Mouse (Mus musculus) cerebellum, adult 9-10 months (tissue): Measurements from ENCODE around the gene Thrap3.

Source experiments
- DNase-seq: peaks from one replicate; pipeline ENCODE4 v3.0.0; 2022

Gene Thrap3

DNA sequence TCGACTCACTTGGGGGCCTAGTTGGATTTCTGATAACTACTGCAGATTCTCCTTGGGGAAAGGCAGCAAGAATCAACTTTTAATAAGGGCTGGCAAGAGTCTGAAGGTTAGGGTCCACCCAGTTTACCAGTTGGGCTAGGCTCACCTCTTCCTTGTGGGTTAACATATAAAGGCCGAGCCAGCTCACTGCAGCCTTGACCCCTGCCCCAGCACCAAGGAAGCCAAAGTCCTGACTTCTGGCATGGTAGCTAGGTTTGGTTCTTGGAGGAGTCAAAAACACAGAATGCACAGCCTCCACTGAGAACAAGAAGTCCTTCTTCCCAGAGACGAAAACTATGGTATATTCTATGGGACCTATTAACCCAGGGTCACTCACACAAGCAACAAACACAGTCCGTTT is 38.9 kb downstream of the Thrap3 start:
- no peak for DNase-seq

DNA sequence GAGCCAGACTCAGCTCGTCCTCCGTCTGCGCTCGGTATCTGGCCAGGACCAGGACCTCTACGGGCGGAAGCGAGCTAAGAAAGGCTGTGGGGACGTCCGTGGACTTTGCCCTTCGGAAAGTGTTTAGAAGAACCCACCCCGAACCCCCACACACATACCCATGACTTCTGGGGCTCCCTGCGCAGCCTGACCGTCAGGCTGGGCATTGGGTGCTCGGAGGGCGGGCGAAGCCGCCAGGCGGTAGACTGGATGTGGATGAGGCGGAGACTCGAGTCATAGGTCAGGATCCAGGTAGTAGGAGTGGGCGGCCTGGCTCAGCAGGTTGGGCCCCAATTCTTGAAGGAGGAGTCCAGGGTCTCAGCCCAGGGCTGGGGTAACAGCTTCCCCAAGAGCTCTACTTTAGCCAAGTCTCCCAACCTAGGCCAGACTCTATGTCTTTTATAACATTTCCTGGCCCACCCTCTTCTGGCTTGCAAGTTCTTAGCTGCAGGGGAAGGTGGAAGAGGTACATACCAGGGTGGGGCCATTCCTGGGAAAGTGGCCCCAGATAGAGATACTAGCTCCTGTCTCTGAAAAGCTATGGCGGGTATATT is 39.4 kb downstream of the Thrap3 start, which contains the start of gene Sh3d21:
Gene Sh3d21, minus strand, starts transcription at position 425 of the 593 bp plus-strand sequence.
- no peak for DNase-seq

DNA sequence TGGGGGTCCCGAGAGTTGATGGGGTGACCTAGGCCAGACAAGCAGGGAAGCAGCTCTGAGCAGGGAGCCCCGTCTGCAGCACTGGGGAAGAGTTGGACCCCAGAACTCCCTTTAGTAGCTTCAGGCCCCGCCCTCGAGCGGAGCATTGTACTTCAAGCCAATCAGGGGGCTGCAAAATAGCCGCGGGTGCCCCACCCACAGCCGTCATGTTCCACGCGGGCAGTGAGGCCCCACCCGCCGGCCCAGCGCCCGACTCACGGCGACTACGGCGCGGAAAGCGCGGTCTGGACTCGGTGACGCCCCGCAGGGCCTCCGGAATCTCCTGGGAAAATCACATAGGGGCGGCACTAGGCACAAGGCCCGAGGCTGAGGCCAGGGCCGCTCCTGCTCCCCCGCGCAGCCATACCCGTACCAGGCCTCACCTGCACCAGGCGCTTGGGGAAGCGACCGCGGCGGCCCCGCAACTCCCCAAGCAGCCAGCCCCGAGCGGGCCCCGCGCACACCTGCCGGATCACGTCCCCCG is 40.0 kb downstream of the Thrap3 start:
- peak; percentile 81 for DNase-seq

DNA sequence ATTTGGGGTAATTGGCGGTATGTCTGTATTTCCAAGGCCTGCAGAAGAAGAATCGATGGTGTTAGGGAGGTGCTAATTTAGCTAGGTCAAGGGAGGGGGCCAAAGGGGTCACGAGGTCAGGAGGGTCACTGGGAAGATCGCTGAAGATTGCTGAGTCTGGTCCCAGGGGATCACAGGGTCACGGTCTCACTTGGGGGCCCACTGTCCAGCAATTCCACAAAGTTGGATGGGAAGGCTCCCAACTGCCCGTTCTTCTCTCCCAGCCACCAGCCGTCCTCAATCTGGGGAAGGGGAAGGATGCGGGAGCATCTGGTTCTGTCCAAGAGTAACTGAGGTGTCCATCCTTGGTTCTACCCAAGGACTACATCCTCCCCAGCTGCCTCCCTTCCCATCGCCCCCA is 40.6 kb downstream of the Thrap3 start:
- DNase-seq: no peak

DNA sequence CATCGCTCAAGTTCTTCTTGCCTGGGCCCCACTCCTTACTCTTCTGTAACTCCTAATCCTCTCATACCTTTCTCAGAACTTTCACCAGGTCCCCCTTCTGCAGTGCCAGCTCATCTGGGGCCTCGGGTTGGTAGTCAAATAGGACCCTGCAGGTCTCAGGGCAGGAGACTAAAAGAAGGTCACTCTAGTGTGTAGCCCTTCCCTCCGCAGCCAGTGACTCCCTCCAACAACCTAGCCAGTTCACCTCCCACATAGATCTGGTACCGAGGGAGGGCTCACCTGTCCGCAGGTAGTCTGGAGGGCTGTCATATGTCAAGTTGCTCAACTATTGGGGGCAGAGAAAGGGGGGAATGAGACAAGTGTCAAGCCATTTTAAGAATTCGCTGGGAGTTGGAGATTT is 41.1 kb downstream of the Thrap3 start:
- DNase-seq: no peak

DNA sequence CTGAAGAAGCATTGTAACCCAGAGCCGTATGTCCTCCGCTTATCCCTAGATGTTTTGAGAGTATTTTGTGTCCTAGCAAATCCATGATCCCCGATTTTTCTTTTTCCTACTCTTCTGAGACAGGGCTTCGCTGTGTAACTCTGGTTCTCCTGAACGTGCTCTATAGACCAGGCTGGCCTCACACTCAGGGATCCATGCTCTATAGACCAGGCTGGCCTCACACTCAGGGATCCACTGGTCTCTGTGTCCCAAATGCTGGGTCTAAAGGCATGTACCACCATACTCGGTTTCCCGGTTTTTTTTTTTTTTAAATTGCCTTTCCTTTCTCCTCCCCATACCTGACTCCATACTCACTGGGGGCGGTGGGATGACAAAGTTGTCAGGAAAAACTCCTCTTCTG is 41.6 kb downstream of the Thrap3 start:
- DNase-seq: no peak

DNA sequence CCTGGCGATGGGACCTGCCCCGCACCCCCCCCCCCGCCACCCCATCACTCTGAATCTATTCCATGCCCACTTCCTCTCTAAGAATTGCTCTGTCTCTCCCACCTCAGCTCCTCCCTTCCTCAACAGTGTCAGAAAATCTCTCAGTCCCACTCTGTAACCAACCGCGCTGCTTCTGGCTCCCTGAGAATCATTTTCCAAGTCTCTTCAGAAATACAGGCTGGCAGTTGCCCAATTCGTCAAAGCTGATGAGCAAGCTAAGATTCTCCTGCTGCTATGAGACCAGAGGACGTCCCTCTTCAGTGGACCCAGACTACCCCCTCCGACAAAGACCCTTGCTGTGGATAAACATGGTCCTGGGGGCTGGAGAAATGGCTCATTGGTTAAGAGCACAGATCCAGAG is 43.1 kb downstream of the Thrap3 start:
- DNase-seq: no peak

DNA sequence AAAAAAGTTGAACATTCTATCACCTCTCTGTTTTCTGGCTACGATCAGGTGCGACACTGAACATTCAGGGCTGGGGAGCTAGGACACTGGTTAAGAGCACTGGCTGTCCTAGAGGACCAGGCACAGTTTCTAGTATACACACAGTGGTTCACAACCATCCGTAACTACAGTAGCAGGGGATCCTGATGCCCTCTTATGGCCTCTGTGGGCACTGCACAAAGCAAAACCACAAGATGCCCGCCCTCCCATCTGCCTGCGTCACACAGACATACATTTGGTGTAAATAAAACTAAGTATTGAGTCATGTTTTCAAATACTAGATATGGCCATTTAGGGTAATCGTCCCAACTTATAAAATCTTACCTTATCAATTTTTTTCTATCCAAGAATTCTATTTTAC is 45.0 kb downstream of the Thrap3 start:
- no peak for DNase-seq

DNA sequence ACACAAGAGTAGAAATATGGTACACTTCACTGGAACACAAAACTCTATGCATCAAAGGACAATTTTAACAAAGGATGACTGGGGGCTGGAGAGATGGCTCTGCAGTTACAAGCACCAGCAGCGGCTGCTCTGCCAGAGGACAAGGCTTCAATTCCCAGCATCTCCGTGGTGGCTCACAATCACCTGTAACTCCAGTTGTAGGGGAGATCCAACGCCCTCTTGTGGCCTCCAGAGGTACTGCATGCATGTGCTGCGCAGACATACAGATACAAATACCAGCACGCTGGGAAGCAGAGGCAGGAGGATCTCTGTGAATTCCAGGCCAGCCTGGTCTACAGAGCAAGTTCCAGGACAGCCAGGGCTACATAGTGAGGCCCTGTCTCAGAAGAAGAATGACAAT is 45.9 kb downstream of the Thrap3 start:
- no peak for DNase-seq

DNA sequence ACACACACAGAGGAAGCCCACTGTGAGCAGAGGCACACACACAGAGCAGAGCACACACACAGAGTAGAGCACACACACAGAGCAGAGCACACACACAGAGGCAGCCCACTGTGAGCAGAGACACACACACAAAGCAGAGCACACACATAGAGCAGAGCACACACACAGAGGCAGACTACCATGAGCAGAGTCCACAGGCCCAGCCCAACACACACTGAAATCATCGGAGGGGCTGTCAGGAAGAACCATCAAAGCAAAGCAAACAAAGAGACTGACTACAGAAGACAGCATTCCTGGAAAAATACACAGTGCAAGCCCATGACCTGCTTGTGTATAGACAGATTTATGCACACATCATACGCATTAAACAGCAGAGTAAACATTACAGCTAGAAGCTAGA is 46.7 kb downstream of the Thrap3 start:
- no peak for DNase-seq

DNA sequence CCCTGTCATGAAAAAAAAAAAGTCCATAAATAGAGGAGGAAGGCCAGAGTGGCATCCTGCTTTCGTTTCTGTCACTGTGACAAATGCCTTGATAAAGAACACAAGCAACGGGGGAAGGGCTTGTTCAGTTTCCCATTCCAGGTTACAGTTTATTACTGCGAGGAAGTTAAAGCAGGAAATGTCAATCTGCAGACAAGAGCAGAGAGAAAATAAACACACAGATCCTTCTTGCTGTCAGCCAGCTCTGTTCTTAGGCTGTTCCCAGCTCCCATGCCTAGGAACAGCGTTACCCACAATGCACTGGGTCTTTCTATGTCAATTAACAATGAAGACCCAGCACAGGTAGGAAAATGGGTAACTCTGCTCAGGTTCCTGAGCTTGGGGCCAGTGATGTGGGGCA is 47.4 kb downstream of the Thrap3 start:
- DNase-seq: no peak

DNA sequence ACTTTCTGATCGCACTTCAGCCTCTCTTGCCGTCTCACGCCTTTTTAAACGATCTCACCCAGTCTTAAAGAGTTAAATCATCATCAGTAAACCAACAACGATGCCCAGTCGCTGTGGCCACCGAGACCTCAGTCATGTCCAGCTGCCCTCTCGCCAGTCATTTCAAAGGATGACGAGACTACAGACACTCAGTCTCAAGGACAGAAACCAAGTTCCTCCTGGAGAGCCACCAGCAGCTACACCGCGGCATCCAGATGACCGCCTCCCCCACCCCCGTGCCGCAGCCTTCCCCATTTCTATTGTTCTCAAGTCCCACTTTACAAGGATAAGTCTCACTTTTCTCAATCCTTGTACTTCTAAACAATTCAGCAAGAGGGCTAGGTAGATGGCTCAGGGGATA is 49.7 kb downstream of the Thrap3 start:
- DNase-seq: no peak

DNA sequence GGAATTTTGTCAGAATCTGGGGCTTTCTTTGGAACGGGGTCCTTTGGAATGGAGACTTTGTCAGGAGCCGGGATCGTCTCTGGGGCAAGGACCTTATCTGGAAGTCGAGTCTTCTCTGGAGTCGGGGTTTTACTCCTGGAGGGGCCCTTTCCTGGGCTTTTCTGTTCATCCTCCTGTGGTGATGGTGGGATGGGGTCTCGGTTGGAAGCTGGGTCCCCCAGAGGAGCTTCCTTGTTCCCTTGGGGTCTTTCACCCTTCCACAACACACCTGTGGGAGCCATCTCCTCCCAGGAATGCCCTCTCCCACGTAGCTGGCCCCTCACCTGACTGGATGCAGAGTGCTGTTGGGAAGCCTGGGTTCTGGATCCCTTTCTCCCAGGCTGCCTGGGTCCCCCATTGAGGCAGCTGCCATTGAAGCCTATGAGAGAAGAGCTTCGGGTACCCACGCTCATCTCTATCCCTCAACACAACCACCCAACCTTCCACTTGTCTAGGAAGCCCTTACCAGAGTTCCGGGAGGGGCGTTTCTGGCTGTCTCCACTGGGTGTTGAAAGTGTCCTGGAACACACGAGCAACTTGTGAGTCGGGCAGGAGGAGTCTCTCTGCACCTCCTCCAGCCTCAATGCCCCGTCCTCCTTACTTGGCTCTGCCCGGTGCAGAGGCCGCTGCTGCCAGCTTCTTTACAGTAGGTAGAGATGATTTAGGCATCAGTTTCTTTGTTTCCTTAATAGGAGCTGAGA is 50.7 kb downstream of the Thrap3 start:
- no peak for DNase-seq

DNA sequence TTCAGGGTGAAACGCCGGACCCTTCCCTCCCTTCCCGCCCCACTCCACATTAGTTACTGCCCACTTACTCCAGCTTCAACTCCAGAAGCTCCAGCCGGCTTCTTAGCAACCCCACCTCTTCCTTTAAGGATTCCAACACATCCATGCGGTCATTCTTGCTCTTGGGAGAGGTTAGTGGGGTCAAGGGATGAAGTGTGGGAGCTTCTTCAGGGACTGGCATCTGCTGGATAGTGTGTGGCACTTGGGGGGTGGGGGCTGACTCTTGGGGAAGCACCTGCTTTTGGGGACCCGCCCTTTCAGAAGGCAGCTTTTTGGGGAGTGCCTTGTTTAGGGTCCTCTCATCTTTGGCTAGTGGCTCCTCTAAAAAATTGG is 51.6 kb downstream of the Thrap3 start:
- no peak for DNase-seq

DNA sequence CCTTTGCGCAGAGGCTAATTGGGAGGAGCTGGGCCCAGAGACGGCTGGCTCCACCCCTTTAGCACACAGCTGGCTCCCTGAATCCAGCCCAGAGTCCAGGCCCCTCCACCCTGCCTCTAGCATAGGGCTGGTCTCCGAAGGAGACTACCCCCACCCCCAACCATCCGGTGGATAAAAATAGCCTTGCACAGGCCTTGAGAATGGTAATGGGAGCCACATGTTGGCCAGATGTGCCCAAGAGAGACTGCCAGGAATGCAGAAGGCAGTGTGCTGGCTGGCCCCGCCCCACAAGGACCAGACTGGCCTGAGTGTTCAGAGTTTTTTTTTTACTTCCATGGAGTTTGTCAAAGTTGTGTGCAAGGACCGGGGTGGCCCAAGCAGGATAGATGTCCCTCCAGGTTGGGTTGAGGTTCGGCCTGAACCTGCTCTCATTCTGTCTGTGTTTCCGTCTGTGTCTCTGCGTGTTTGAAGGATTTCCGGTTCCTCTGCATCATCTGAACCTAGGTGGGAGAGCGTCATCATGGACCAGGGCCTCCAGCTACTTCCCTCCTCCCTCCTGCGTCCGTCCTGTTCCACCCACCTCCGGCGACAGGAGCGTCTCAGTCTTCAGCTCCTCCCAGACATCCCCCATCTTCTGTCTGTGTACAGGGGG is 52.1 kb downstream of the Thrap3 start:
- DNase-seq: no peak

DNA sequence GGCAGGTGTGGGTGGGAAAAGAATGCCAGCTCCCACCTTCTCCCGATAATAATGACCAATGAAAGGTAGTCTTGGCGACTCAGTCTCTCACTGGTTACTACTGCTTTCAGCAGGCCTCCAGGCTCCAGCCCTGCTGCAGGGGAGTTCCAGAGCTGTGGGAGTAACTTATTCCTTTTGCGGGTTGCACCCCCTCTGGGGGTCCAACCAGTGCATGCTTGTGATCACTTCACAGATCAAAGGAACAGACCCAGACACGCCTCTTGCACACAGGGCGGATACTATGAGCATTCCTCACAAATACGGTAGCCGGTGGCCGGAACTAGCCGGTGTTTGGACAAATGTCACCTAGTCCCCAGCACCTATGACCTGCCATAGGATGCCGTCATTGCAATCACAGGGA is 52.8 kb downstream of the Thrap3 start:
- no peak for DNase-seq

DNA sequence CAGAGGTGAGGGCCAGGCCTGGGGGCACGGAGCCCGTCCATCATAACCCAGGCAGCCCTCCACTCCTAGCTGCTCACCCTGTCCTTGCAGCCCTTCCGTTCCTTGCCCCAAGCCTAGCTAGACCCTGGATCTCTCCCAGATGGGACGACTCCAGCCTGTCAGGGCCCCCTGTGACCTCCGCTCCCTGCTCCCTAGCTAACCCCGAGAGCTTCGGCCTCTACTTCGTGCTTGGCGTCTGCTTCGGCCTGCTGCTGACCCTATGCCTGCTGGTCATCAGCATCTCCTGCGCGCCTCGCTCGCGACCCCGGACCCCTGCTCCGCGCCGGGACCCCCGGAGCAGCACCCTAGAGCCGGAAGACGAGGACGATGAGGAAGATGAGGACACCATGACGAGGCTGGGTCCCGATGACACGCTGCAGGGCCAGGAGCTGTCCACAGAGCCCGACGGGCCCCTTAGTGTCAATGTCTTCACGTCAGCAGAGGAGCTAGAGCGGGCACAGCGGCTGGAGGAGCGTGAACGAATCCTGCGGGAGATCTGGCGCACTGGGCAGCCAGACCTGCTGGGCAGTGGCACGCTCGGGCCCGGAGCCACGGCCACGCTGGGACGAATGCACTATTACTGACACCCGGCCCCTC is 53.4 kb downstream of the Thrap3 start:
- DNase-seq: no peak

DNA sequence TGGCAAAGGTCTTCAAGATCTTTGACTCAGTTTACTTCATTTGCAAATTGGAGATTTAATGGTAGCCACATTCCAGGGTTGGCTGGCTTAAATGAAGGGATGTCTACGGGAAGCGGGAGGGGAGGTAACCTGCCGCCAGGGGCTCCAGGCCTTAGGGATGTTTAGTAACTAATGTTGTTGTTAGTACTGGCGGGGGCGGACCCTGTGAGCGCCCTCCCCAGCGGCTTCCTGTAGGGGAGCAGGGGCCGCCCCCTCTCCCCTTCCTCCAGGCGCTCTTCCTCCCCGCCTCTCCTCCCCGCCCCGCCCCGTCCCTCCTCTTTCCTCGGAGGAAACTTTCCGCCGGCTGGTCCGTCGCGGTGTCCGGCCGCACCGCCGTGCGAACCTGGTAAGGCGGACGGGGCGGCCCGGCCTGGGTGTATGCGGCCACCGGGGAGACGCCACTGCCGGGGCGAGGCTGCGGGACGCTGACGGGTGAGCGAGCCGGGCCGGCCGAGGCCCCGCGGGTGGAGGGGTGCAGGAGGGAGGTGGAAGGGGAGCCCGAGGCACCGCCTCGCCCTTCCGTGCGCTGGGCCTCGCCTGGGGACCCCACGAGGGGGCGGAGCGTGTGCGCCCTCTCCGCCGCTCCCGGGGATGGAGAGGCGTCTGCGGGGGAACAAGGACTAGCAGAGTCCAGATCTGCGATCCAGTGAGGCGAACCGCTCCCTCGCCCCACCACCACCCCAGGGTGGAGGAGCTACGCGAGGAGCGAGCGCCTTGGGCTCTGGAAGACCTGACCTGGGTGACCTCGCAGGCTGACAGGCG is 54.2 kb downstream of the Thrap3 start:
- no peak for DNase-seq

DNA sequence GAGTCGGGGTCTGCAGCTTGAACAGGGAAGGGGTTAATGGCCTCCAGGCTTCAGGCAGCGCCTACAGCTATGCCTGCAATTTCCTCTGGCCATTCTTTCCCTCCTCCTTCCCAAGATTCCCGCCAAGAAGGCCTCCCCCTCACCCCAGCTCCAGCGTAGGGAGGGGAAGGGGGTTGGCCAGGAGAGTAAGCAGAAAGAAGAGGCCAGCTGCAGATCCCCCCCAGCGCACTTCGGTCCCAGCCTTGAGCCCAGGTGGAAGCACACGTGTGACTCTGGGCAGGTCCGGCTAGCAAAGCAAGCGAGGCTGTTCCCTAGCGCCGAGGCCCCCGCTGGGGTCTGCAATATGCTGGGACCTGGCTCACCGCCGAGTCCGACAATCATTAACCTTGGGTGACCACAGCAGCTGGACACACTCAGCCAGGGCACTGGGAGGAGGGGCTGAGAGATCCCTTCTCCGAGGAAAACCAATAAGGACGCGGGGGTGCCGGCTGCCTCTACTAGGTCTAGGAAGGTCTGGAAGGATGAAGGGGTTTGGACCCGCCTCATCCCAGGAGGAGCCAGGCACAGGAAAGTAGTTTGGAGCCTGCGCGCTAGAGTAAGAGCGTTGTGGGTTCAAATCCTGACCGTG is 54.9 kb downstream of the Thrap3 start, which contains the start of gene Eva1b:
Gene Eva1b, plus strand, starts transcription at position 212 of the 628 bp plus-strand sequence.
- DNase-seq: no peak

DNA sequence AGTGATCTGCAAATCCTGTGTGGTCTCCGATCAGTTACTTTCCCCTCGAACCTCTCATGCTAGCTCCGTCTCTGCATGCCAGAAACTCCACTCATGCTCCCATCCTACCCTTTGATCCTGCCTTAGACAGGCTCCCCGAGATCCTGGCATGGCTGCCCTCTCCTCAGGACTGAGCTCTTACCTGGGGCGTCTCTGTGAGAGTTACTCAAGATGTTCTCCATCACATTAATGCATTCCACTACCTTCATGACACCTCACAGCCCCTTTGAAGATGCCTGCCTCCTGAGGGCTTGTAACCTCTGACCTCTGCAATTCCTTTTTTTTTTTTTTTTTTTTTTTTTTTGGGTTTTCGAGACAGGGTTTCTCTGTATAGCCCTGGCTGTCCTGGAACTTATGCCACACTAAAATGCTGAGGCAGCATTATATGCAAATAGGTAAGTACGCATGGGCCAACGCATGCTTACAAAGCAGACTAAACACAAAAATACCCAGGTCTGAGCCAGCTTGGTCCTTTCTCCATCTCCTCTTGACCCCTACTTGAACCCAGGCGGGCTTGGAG is 55.5 kb downstream of the Thrap3 start:
- DNase-seq: no peak

DNA sequence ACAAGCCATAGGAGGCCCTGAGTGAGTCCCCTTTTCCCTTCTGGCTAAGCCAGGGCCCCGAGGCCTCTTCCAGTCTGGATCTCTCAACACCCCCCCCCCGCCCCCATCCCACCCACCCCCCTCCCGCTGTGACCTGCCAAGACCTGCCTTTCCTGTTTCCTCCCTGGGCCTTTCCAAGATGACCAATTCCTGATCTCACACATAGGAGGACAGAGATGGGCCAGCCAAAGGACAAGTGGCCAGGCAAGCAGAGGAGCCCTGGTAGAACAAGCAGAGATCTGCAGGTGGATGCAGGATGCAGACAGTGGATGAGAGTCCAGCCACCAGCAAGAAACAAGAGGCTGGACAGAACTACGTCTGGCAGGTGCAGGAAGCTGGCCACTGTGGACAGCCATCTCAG is 57.2 kb downstream of the Thrap3 start:
- DNase-seq: no peak

DNA sequence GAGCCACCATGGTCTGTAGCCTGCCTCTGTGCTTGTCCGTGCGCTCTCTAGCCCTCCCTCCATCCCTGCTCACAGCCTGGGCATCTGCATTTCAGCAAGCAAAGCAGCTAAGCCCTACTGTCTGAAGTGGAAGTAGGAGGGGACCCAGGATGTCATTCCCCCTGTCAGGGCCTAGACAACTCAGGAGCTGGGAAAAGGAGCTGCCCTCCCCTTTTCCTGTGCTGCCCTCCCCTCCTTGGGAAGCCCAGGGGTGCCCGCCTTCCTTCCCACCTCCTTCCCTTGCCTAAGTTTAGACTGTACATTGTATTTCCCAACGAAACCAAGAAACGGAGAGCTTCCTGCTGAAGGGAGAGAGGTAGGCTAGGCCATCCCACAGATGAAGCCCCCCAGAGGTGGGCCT is 61.5 kb downstream of the Thrap3 start:
- DNase-seq: no peak
